Mouse (Mus musculus): Measurements from ENCODE around the gene Cbfa2t3.

Cbfa2t3 gene

DNA sequence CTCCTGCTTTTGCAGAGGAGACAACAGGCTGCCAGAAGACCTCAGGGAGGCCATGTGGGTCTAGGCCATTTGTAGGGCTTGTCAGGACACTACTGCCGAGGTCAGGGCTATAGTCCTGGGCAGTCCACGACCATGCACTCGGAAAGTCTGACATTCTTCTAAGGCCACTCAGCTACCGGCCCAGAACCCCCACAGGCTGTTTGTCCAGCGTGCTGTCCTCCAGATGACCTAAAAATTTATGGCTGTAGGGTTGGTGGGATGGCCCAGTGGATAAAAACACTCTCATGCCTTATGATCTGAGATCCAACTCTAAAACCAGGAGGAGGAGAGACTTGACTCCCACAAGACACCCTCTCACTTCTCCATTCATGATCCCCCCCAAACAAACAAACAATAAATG is 35.2 kb downstream of the Cbfa2t3 start:
- DNase-seq, result no peak

DNA sequence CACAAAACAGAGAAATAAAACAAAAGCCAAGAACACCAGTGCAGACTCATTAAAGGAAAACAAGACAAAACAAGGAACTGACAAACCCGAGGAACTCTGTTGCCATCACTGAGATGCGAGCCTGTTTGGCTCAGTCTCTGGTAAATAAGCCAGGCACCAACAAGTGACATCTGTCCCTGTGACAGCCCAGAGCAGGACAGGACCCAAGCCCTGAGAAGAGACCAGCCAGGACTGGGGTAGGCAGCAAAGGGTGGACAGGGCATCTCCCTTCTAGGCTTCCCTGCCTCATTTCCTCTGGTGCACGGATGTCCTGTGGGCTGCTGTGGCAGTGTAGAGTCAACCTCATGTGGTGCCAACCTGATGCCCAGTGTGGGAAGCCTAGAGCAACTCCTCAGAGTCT is 35.8 kb downstream of the Cbfa2t3 start:
- DNase-seq, result peak; percentile 57 to 62

DNA sequence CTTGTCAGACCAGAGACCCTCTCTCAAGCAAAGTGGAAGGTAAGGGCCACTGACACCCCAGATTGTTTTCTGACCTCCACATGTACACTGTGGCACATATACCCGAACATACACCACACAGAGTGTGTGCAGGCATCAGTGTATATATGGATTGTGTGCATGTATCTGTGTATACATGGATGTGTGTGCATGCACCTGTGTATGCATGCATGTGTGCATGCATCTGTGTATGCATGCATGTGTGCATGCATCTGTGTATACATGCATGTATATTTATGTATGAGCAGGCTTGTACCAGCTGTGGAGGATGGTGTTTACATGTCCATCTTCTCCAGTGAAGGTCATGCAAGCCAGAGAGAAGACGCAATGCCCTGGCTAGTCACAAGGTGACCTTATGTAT is 37.0 kb downstream of the Cbfa2t3 start:
- DNase-seq, result no peak

DNA sequence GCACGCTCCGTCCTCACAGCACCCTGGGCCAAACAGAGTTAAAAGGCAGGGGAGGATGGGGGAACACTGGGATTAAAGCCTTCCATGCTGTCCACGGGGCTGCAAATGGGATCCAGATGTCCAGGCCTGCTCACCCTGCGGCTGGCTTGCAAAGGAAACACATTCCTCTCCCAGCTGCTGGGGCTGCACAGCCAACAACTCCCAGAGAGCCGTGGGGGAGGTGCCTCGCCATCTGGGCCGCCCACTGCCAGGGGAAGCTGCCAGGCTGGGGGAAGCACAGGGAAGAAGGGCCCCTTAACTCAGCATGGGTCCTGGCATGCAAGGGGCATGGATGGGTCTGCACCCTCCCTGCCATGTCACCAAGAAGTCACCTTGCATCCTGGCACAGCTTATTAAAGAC is 37.8 kb downstream of the Cbfa2t3 start:
- peak; percentile 86 to 93 for DNase-seq

DNA sequence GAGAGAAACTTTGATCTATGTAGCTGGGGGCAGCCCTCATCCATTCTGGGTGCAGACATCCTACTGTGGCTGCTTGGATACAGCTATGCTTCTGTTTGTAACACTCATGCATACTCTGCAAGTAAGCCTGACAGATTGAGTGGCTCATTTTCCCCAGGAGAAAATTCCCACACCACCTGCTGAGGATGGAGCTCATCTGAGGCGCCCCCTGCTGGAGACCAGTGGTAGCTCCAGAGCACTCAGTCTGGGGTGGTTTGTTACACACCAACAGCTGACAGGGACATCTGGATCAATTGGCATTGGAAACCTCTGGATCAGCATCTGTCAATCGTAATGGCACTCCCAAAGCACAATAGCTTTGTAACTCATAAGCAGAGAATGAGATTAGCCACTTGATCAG is 38.9 kb downstream of the Cbfa2t3 start:
- peak in 1 of 2 experiments; percentile 46 for DNase-seq

DNA sequence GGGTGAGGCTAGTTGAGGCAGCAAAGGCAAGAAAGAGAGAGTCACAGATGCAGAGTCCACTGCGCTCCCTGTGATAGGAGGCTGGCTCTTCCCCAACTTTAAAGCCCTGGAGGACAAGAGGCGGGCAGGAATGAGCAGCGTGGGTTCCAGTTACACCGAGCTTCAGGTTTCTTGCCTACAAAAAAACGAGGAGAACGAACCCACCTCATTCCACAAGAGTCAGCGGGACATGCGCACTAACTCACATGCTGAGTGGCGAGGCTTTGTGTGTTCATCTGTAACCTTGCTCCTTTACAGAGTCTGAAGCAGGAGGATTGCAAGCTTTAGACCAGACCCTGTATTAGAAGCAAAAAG is 40.1 kb downstream of the Cbfa2t3 start:
- DNase-seq, result no peak

DNA sequence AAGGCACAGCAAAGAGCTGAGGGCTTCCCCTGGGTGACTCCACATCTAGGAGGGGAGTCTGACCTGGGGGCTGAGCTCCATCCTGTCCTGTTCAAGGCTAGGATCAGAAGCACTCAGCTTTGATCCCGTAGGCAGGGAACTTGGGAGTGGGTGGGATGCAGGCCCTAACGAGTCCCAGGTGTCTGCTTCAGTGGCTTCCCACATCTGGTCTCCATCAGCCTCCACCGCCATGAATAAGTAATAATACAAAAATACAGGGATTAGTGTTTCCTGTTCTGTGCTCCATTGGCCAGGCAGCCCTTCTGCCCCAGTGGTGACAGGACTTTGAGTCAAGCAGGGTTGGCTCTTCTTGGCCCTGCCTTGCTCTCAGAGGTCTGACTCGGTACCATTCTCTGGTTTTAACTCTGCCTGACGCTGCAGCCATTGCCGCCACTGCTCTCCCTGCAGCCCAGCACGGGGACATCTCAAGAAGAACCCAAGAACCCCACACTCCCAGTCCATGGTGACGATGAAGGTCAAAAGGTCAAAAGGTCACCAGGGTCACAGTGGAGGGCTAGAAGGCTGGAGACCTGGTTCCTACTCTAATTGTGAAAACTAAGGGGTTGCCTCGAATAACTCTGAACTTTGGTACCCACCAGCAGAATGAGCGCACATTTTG is 40.6 kb downstream of the Cbfa2t3 start:
- no peak for DNase-seq

DNA sequence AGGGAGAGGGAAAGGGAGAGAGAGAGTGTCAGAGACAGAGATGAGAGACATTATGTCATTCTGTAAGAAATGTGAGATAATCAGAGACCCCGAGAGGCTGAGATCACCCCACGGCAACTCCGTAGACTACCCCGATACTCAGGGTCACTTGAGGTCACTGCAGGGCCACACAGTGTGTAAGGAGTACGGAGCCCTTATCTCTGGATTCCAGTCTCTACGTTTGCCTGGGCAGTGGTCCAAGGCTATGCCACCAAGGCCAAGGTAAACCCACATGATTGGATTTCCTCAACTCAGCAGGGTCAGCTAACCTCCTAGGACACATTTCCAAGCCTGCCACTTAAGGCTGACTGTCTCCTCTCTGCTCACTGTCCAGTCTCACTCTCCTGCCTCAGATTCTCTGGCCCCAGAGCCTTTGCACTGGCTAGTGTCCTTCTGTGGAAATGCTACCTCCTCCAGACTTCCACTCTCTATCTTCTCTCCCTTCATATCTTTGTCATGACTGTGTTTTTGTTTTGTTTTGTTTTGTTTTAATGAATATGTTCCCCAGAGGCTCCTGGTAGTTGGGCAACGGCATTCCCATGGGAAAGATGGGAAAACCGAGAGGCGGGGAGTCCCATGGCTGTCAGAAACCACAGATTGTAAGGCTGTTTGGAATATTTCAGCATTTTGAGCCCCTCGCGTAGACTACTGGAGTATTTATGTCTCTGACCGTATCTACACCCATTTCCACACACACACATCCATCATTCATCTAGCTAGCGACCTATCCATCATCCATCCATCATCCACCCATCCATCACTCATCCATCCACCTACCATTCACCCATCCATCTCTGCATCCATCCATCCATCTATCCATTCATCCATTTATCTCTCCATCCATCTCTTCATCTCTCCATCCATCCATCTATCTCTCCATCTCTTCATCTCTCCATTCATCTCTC is 42.6 kb downstream of the Cbfa2t3 start:
- DNase-seq, result peak in 1 of 2 experiments; percentile 61

DNA sequence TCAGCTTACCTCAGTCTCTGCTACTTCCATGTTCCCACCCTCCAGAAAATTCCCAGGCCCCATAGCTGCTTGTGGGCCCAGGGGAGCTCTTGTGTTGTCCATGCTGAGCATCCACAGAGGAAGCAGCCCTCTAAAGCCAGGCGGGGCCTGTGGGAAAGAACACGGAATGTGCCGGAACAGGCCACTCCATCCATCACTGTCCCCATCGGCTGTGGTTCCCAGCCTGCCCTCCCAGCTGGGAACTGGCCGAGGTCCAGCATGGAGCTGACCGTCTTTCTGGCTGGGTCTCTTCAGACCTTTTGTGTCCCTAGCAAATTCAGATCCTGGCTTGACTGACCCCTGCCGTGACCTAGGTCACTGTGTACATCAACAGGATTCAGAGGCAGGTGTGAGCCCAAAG is 44.1 kb downstream of the Cbfa2t3 start:
- DNase-seq, result peak; percentile 58 to 71

DNA sequence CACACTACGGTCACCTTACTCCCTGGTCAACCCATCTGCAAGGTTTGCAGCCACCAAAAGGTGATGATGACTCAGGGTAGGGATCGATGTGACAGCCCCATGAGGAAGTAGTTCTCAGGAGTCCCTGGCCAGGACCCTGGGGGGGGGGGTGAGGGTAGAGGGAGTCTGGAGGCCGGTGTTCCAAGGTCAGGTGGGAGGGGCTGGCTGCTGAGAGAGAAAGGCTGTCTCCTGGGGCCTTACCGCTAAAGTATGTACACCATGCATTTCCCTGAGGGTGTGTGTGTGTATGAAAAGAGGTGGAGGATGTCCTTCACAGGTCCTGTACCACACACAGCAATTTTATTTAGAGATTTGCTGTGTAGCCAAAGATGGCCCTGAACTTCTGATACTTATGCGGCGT is 46.3 kb downstream of the Cbfa2t3 start:
- DNase-seq, result no peak

DNA sequence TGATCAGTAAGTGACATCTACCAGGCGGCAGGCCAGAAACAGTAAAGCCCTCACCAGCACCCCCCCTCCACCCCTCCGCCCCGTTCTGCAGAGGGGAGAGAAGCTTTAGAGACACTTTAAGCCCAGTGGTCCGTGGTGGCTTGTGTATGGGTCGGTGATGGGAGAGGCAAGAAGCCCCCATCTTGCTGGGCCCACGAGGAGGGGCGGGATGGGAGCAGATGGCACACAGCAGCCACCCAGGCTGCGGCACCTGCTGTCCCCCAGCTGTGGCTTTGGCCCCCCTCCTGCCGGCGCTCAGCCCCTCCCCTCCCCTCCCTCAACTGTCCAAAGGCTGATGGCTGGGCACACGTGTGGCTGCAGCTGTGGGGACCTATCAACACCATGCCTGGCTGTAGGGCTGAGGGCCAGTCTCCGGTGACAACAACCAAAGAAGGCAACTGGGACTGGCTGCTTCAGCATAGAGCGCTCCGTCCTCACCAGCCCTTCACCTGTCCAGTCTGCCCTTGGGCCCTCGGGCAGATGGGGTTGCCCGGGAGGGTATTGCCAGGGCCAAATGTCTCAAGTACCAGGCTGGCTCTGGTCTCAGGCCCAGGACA is 47.5 kb downstream of the Cbfa2t3 start:
- DNase-seq, result peak; percentile 69 to 77

DNA sequence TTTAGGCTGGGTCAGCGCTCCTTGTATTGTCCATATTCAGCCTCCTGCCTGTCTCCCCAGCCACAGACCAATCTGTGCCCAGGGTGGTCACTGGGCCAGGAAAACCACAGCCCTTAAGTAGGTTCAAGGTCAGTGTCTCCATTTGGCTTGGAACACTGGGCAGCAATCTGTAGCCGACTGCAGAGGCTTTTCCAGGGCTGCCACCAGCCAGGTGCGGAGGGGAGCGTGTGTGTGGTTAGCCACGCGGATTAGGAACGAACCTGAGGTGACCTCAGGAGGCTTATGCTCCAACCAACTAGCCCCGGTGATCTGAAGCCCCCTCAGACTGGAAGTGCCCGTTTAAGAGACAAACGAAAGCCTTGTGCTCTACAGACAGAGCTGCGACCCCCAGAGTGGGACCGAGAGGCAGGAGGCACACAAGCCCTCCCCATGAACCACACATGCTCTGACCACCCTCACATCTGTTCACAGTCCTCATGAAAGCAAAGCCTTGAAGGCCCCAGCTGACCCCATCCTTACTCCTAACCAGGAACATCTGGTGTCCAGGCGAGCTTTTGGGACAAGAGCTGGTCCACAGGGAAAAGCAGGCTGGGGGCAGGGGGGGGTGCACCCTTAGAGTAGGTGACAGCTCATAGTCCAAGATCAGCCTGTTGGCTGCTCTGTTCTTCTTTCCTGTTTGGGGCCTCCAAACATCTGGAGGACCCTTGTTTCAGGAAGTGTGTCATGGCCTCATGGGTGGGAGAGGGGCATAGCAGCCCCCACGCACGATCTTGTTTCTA is 50.5 kb downstream of the Cbfa2t3 start:
- DNase-seq, result no peak

DNA sequence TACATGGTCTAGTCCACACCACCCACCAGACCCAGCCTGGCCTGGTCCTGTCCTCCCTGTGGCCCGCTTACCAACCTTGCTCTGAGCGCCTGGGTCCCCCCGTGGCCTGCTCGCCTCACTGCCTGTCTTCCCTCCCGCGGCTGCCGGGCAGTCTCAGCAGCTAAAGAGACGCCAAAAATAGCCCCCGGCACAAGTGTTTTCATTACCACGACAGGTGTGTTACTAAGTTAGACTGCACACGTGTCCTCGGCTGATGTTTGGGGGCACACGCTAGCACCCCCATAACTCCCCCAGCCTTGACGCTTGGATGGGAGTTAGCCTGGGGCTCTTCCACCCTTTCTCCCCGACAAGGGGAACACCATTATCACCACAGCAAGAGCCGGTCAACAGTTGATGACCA is 52.6 kb downstream of the Cbfa2t3 start:
- DNase-seq, result no peak

DNA sequence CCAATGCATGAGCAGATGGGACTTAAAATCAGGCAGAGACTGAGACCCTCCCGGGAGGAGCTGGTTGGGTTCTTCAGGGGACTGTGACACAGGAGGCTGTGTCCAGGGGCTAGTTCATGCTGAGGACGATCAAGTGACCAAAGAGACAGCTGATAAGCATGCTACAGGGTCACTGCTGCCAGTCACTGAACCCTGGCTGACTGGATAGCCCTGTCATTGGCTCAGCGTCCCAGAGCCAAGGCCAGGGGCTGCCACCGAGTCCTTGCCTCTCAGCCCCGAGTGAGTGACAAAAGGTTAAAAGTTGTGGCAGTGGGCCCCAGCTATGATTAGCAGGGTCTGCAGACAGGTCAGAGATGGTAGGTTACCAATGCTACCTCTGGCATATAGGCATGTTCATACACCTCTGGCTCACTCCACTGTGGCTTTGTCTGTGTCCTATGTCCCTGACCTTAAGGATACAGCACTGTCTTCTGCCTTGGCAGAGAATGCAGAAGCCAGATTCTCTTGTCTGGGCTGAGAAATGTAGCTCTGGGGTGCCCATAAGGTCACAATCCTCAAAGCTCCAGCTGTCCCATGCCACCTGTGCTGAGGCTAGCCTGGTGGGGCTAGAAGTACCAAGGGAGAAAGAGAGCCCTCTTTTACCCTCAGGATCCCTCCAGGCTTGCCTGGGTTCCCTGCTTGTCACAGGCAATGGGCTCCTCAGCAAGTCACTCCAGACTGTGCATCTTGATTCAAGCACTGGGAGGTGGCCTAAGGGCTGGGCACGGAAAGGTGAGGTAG is 54.5 kb downstream of the Cbfa2t3 start:
- DNase-seq, result no peak

DNA sequence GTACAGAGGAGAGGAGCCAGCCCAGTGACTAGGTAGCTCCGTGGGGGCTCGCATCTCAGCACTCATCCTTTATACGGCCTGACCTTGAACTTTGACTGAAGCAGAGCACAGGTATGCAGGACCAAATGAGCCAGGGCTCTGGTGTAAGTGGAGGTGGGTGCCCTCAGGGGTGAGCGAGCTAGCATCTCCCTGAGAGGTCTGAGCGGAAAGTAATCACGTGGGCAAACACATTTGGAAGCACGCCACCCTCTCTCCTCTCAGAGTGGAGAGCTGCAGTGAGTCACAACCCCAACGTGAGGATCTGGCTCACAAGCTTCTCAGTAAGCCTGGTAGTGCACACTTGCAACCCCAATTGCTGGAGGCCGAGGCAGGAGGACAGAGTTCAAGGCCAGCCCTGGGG is 56.8 kb downstream of the Cbfa2t3 start:
- peak; percentile 69 to 73 for DNase-seq

DNA sequence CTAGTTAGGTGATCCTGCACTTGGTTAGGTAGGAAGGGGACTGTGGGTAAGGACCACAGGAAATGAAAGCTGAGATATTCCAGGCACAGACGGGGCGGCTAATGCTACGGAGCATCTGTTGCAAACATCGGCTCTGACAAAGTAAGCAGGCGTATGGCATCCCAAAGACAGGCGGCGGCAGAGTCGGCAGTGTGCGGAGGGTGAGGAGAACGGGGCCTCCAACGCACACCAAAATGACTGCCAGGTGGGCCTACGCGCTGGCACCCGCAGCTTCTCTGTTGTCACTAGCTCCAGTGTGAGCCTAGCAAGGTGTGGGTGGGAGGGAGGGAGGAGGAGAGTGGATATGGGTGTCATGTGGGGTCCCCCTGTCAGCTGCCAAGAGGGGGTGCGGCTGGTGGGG is 57.5 kb downstream of the Cbfa2t3 start:
- peak; percentile 47 to 54 for DNase-seq

DNA sequence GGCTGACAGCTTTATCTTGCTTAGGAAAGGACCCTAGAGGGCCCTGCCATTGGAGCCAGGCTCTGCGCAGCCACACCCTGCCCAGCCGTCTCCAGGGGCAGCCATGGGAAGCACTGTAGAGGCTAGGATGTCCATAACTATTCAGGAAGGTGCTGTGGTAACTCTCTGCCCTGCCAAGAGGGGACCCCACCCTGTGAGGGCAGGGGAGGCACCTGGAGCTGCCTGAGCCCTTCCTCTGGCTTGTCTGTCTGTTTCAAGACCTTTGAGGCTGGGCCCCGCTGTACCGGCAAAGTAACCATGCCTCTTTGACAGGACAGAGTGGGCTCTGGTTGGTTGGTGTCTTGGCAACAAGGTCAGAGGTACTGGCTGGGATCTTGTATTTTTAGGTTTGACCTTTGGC is 58.1 kb downstream of the Cbfa2t3 start:
- no peak for DNase-seq

DNA sequence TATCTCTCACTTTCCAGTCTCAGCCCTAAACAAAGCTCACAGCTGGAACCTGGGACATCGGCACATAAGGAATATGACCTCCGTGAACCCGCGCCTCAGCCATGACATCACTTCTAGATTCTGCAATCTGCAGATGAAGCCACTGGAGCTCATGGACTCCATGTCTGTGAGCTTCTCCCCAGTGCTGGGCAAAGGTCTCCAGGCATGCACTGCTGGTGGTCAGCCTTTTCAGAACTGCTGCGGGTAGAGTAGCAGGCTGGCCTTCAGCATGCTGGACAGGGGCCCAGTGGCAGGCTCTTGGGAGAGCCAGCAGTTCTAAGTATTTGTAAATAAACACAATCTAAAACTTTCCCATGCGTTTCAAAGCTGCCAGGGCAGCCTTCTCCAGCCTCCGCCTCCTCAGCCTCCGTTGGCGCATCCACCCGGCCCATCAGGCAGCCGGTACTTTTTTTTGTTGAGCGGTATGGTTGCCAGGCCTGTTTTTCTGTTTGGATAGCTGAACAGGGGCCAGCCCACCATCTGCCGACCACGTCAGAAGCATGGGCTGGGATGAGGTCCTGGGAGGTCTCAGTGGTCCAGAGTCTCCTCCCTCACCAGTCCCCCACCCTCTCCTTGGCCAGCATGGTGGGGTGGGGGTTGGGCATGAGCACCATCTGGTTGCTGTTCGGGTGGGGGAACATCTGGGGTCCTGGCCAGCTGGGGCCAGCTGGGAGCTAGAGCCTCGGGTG is 59.2 kb downstream of the Cbfa2t3 start:
- peak; percentile 93 to 96 for DNase-seq

DNA sequence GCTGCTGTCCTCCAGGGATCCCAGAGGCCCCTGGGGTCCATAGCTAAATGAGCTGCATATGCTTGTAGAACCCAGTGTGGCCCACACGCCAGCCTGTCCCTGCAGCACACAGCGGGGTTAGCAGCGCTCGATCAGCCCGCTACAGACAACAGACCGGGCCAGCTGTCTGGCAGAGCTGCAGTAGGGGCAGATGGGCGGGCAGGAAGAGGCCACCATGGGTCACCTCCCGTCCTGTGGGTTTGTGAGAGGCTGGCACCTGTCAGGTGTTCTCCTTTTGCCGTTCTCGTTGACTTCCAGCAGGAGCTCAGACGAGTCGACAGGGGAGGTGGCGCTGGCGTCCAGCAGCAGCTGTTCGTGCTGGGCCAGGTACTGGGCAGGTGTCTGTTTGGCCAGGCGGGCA is 60.3 kb downstream of the Cbfa2t3 start:
- DNase-seq, result peak; percentile 81 to 84

DNA sequence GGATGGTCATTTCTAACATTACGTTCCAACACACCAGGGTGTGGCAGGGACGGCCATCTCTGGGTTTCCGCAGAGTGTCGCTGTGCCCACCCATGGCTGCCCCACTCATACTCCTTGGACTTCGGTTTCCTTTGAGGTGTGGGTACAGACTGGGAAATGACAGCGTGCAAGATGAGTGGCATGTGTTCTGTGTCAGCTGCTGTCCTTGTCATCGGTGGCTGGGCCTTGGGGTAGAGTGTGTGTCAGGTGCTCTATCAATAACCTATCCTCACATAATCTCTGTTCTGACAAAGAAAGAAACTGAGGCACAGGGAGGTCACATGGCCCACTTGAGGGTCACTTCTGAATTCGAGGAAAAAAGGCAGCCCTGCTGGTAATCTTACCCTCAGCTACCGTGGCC is 61.7 kb downstream of the Cbfa2t3 start:
- no peak for DNase-seq

DNA sequence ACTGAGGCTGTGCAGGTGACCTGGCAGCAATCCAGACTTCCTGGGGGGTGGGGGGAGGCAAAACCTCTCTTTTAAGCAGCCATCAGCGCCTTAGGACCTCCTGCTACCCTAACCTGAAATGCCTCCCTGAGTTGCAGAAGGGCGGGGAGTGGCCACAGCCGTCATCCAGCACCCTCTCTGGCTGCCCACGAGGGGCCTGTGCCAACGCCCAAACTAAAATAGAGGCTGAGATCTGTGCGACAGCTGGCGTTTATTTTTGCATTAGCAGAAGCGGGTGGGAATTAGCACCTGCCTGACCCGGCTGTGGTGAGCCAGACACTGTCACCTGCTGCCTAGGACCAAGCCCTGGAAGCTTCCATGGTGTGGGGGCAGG is 62.1 kb downstream of the Cbfa2t3 start:
- peak; percentile 40 to 57 for DNase-seq

All from cerebellum, postnatal 10 days (tissue).